Mouse (Mus musculus): ENCODE data around the gene Cdx2.

DNA sequence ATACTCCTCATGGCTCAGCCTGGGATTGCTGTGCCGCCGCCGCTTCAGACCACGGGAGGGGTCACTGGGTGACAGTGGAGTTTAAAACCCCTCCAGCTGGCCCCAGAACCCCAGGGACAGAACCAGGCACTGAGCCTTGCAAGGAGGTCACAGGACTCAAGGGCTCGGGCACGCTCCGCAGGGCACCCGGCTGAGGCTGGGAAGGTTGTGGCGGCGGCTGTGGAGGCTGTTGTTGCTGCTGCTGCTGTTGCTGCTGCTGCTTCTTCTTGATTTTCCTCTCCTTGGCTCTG, 5.3 kb downstream of the Cdx2 start:
- TF ChIP-seq CTCF (conservative IDR thresholded peaks at IDR 0.05; ENCODE audit: low read length), result no peak
- TF ChIP-seq POU5F1 (IDR thresholded peaks at IDR 0.05; ENCODE audit: borderline replicate concordance, low read length), result no peak
- no peak for TF ChIP-seq NANOG (IDR thresholded peaks at IDR 0.05; ENCODE audit: borderline replicate concordance, low read length)

All from E14TG2a.4 (cell line).